Mouse (Mus musculus) midbrain, embryonic 16.5 days (tissue): Measurements from ENCODE around the gene Tnni3. TPM values are rescaled to one million over a fixed set of nuclear protein-coding genes. Genes with fewer than 3 reads are reported as not detected.

Experiments
- ATAC-seq: fragments of 200-750 bp; cut with Nextera tagmentation; 2 replicates; pipeline ENCODE4 v1.8.0; 2017; ENCODE audit warnings: moderate TSS enrichment
- H3K27ac ChIP-seq: fragments of 300-500 bp; sonication (generic); 2 replicates; pipeline ENCODE4 v1.5.1; 2014; ENCODE audit warnings: mild to moderate bottlenecking, low read length, mixed read lengths
- H3K27me3 ChIP-seq: fragments of 300-500 bp; sonication (generic); 2 replicates; pipeline ENCODE4 v1.6.1; 2014; ENCODE audit warnings: low read depth, low read length, mixed read lengths; ENCODE audit not compliant: control insufficient read depth, insufficient read depth
- H3K36me3 ChIP-seq: fragments of 300-500 bp; sonication (generic); 2 replicates; pipeline ENCODE4 v1.6.1; 2014; ENCODE audit warnings: mild to moderate bottlenecking, low read length, moderate library complexity, mixed read lengths; ENCODE audit not compliant: control insufficient read depth, insufficient read depth
- H3K4me1 ChIP-seq: fragments of 300-500 bp; sonication (generic); 2 replicates; pipeline ENCODE4 v1.6.1; 2014; ENCODE audit warnings: mild to moderate bottlenecking, low read length, mixed read lengths; ENCODE audit not compliant: control insufficient read depth, insufficient read depth
- H3K4me2 ChIP-seq: fragments of 300-500 bp; sonication (generic); 2 replicates; pipeline ENCODE4 v1.6.1; 2014; ENCODE audit warnings: mild to moderate bottlenecking, low read length, mixed read lengths
- H3K4me3 ChIP-seq: fragments of 300-500 bp; sonication (generic); 2 replicates; pipeline ENCODE4 v1.5.1; 2014; ENCODE audit warnings: low read depth, mild to moderate bottlenecking, low read length, moderate library complexity, mixed read lengths
- H3K9ac ChIP-seq: fragments of 300-500 bp; sonication (generic); 2 replicates; pipeline ENCODE4 v1.6.1; 2014; ENCODE audit warnings: low read depth, low read length, mixed read lengths
- H3K9me3 ChIP-seq: fragments of 300-500 bp; sonication (generic); replicated peaks from 2 replicates; pipeline ENCODE4 v1.6.1; 2014; ENCODE audit warnings: mild to moderate bottlenecking, low read length, mixed read lengths; ENCODE audit not compliant: control insufficient read depth, poor library complexity, severe bottlenecking
- WGBS: fragments of 180-500 bp; shearing (Covaris S2); extraction: QIAGEN DNeasy Blood & Tissue Kit; methylation state at CpG from one replicate; pipeline ENCODE4 v1.1.7; 2014; 5-methylcytosine and 5-hydroxymethylcytosine counted together
- polyA plus RNA-seq: library from polyadenylated mRNA; unstranded; fragments of >200 nt; fragmentation: Nextera tagmentation; extraction: Ambion mirVana; gene quantifications from 2 replicates; pipeline ENCODE4 v1.2.1, GENCODE M21; 2015

Tnni3 gene
- polyA plus RNA-seq, 1 experiment from 2014 or later, result 1.8 TPM

DNA sequence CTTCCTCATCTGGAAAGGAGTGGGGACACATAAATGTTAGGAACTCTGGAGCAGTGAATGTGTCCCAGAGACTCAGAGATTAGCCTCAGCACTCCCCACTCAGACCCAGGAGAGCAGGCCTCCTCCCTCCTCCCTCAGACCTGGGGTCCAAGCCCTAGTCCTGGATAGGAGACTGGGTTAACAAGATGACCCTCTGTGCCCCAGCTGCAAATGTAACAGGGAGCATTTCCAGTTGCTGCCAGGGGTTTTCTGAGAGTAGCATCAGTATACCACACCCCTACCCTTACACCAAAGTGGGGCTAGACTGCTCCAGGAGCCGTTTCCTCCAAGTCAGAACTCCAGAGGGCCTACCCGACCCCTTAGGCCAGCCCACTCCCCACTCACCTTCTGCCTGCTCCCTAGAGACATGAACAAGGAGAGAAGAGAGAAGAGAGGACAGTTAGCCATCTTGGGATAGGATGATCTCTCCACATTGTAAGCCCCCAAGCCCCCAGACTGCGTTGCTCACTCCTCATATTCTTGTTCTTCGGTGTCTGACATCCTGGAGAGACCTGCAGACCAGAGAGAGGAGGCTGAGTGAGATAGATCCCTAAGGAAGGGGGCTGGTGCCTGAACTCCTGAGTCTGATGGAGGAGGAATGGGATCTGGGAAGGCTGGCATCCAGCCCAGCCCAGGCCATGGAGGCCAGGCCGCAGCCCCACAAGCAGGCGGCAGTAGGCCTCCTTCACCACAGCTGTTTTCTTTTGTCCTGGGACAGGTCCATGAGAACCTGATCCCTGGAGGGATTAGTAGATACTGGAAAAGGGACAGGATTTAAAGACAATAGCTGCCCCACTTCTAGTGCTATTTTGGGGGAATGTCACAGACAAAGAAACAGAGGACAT lies 10.0 kb downstream of the Tnni3 start:
- Histone ChIP-seq H3K27me3 (no peaks in the 10 kb centered on the region), H3K4me1 (no peaks in the 10 kb centered on the region), H3K4me3 (no peak overlapping the region), H3K36me3 (no peaks in the 10 kb centered on the region), H3K9me3 (no peaks in the 10 kb centered on the region), H3K27ac (no peak overlapping the region), H3K9ac (no peak overlapping the region), H3K4me2 (no peak overlapping the region)
- 32% methylated on average over 6 of the region's 6 CpGs for WGBS
- no peak for ATAC-seq

- ATAC-seq, result no peak
- Histone ChIP-seq H3K4me2 (no peak overlapping the region), H3K4me3 (no peak overlapping the region), H3K27ac (no peak overlapping the region), H3K9ac (no peak overlapping the region), H3K4me1 (no peaks in the 10 kb centered on the region), H3K27me3 (no peaks in the 10 kb centered on the region), H3K36me3 (no peaks in the 10 kb centered on the region), H3K9me3 (no peaks in the 10 kb centered on the region)
- WGBS, result 38% methylated on average over 13 of the region's 13 CpGs
Measured at GRCm38 (mm10) chr7:4513236-4513635, 10.8 kb downstream of the Tnni3 start.

GRCm38 (mm10) chr7:4511489-4512224 lies 12.4 kb downstream of the Tnni3 start:
- 80% methylated on average over 8 of the region's 8 CpGs for whole genome bisulfite sequencing
- Histone ChIP-seq H3K4me3 (no peak overlapping the region), H3K27ac (no peak overlapping the region), H3K9me3 (no peaks in the 10 kb centered on the region), H3K4me1 (no peaks in the 10 kb centered on the region), H3K36me3 (no peaks in the 10 kb centered on the region), H3K9ac (no peak overlapping the region), H3K27me3 (no peaks in the 10 kb centered on the region), H3K4me2 (no peak overlapping the region)
- ATAC-seq, result no peak

DNA sequence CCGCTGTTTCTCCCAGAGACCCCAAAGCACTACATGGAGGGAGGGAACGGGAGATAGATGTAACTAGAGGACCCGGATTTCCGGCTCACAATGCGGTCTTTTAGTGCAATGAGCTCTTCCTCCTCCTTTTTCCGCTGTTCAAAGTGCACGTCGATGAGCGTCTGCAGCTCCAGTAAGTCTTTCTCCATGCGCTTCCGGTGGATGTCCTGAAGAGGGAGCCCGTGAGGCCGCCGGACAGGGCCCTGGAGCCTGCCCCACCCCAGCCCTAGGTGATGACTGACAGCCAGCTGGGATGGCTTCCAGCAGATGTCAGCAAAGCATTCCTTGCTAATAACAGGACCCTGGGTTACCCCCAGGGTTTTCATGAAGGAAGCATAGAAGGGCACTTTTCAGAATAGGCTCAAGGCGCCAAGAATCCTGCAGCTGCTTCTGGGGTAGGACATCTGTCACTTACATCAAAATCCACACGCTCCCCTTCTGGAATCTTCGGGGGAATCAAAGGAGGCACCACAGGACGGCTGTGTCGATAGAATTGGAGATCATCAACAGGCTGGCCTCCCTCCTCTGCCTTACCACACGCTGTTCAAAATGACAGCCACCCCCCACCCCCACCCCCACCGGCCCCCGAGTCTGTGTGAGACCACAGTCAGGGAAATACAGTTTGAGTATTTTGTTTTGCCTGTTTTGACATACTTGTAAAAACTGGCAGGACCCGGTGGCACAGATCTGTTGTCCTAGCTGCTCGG lies 14.0 kb downstream of the Tnni3 start:
- no peak overlapping the region for H3K27ac ChIP-seq
- H3K9me3 ChIP-seq, result no peaks in the 10 kb centered on the region
- no peak overlapping the region; the same call in 1 of the 2 replicates for H3K4me2 ChIP-seq
- no peaks in the 10 kb centered on the region for H3K36me3 ChIP-seq
- H3K27me3 ChIP-seq, result no peaks in the 10 kb centered on the region
- H3K4me3 ChIP-seq, result no peak overlapping the region
- H3K4me1 ChIP-seq, result no peaks in the 10 kb centered on the region
- H3K9ac ChIP-seq, result no peak overlapping the region
- ATAC-seq, result peak; percentile 57
- 11% methylated on average over 24 of the region's 24 CpGs for WGBS

DNA sequence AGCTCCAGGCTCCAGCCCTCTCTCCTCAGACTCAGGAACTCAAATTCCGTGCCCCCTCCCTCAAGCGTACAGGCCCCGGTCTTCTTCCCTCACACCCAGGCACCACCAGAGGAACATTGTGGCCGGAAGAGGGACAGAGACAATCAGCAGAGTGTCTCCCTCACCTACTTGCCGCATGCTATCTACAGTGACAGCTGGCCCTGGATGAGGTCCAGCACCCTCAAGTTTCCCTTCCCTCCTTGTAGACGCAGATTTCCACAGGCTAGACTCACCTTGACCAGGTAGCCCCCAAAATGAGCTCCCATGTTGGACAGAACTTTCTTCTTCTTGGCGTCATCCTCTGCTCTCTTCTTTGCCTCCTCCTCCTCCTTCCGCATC lies 15.3 kb downstream of the Tnni3 start:
- Histone ChIP-seq H3K4me1 (no peaks in the 10 kb centered on the region), H3K27ac (no peak overlapping the region), H3K4me3 (no peak overlapping the region), H3K36me3 (no peaks in the 10 kb centered on the region), H3K27me3 (no peaks in the 10 kb centered on the region), H3K9me3 (no peaks in the 10 kb centered on the region), H3K9ac (no peak overlapping the region), H3K4me2 (no peak overlapping the region)
- 91% methylated on average over 8 of the region's 8 CpGs for WGBS
- ATAC-seq, result no peak

DNA sequence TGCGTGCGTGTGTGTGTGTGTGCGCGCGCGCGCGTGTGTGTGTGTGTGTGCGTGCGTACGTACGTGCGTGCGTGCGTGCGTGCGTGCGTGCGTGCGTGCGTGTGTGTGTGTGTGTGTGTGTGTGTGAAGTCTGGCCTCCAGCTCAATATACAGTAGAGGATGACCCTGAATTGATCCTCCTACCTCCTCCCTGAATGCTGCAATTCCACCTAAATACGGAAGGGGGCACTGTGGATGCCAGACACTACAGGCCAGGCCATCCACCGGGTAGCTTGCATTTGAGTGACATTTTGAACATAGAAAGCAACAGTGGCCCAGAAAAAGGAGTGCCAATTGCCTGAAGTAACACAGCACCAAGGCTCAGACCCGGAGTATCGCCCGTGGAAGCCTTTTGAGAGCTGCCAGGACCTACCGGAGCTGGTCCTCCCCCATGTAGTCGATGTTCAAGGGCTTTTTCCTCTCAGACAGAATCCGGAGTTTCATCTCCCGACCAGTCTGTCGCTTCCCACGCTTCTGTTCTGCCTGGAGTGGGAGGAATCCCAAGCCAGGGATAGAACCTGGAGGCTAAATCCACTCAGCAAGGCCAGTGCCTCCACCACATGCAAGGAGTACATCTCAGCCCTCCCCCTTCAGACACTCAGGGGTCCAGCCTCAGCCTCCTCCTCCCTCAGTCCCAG lies 15.8 kb downstream of the Tnni3 start:
- Histone ChIP-seq H3K27me3 (no peaks in the 10 kb centered on the region), H3K4me2 (no peak overlapping the region), H3K36me3 (no peaks in the 10 kb centered on the region), H3K27ac (no peak overlapping the region), H3K4me3 (no peak overlapping the region), H3K9ac (no peak overlapping the region), H3K9me3 (no peaks in the 10 kb centered on the region), H3K4me1 (no peaks in the 10 kb centered on the region)
- WGBS, result 82% methylated on average over 30 of the region's 32 CpGs
- ATAC-seq, result no peak

GRCm38 (mm10) chr7:4507220-4507619 lies 16.8 kb downstream of the Tnni3 start:
- WGBS, result 65% methylated on average over 3 of the region's 4 CpGs
- no peak for ATAC-seq

GRCm38 (mm10) chr7:4504646-4505435 lies 19.2 kb downstream of the Tnni3 start:
- Histone ChIP-seq H3K27me3 (no peaks in the 10 kb centered on the region), H3K36me3 (no peaks in the 10 kb centered on the region)

More at GRCm38 (mm10) chr7:4507220-4507619, 16.8 kb downstream of the Tnni3 start:
- Histone ChIP-seq H3K36me3 (no peaks in the 10 kb centered on the region), H3K4me1 (0 out of 2 replicates have a peak, but pooled peaks cover 4% of the 10 kb centered on the region), H3K4me3 (no peak overlapping the region), H3K4me2 (no peak overlapping the region), H3K27ac (no peak overlapping the region), H3K27me3 (no peaks in the 10 kb centered on the region), H3K9ac (no peak overlapping the region), H3K9me3 (no peaks in the 10 kb centered on the region)

More at GRCm38 (mm10) chr7:4504646-4505435, 19.2 kb downstream of the Tnni3 start:
- no peak overlapping the region for H3K4me3 ChIP-seq
- no peak overlapping the region for H3K4me2 ChIP-seq
- peaks cover 13% of the 10 kb centered on the region for H3K4me1 ChIP-seq
- 64% methylated on average over 11 of the region's 11 CpGs for WGBS
- no peak overlapping the region for H3K27ac ChIP-seq
- no peak for ATAC-seq
- H3K9ac ChIP-seq, result no peak overlapping the region
- no peaks in the 10 kb centered on the region for H3K9me3 ChIP-seq
